Mouse (Mus musculus) heart, embryonic 16.5 days (tissue): ENCODE data around the gene Pced1b. TPM values are rescaled to one million over a fixed set of nuclear protein-coding genes. Genes with fewer than 3 reads are reported as not detected.

Experiments used
- ATAC-seq: fragments of 200-750 bp; cut with Nextera tagmentation; replicated peaks from 2 replicates; pipeline ENCODE4 v1.8.0; 2017; ENCODE audit warnings: moderate number of reproducible peaks; ENCODE audit not compliant: insufficient read depth, low FRiP score; ENCODE audit errors: extremely low read depth
- H3K27ac ChIP-seq: fragments of 300-500 bp; sonication (generic); 2 replicates; pipeline ENCODE4 v1.5.1; 2014; ENCODE audit warnings: mild to moderate bottlenecking, low read length, control low read depth, moderate library complexity
- H3K27me3 ChIP-seq: fragments of 300-500 bp; sonication (generic); 2 replicates; pipeline ENCODE4 v1.6.1; 2014; ENCODE audit warnings: low read length, mixed read lengths; ENCODE audit not compliant: control insufficient read depth, insufficient read depth
- H3K36me3 ChIP-seq: fragments of 300-500 bp; sonication (generic); 2 replicates; pipeline ENCODE4 v1.6.1; 2014; ENCODE audit not compliant: control insufficient read depth, insufficient read depth
- H3K4me1 ChIP-seq: fragments of 300-500 bp; sonication (generic); 2 replicates; pipeline ENCODE4 v1.6.1; 2014; ENCODE audit warnings: low read length, mixed read lengths; ENCODE audit not compliant: control insufficient read depth, insufficient read depth
- H3K4me2 ChIP-seq: fragments of 300-500 bp; sonication (generic); 2 replicates; pipeline ENCODE4 v1.6.1; 2014; ENCODE audit warnings: low read depth, mild to moderate bottlenecking, control low read depth, low read length
- H3K4me3 ChIP-seq: fragments of 300-500 bp; sonication (generic); 2 replicates; pipeline ENCODE4 v1.5.1; 2014; ENCODE audit warnings: mild to moderate bottlenecking, control low read depth, low read length
- H3K9ac ChIP-seq: fragments of 300-500 bp; sonication (generic); 2 replicates; pipeline ENCODE4 v1.6.1; 2014; ENCODE audit warnings: low read length, control low read depth
- H3K9me3 ChIP-seq: fragments of 300-500 bp; sonication (generic); replicated peaks from 2 replicates; pipeline ENCODE4 v1.6.1; 2016; ENCODE audit warnings: low read length; ENCODE audit not compliant: control insufficient read depth
- WGBS: fragments of 180-500 bp; shearing (Covaris S2); extraction: QIAGEN DNeasy Blood & Tissue Kit; methylation state at CpG from one replicate; pipeline ENCODE4 v1.1.7; 2014; 5-methylcytosine and 5-hydroxymethylcytosine counted together
- polyA plus RNA-seq: library from polyadenylated mRNA; unstranded; fragments of >200 nt; fragmentation: Nextera tagmentation; extraction: Ambion mirVana; gene quantifications from 2 replicates; pipeline ENCODE4 v1.2.1, GENCODE M21; 2015

Gene Pced1b
- polyA plus RNA-seq, 1 experiment from 2014 or later, result 2.7 TPM

- H3K4me1 ChIP-seq, result no peaks in the 10 kb centered on the region
- H3K9me3 ChIP-seq, result peaks cover 7% of the 10 kb centered on the region
- no peak overlapping the region for H3K4me3 ChIP-seq
- no peak overlapping the region for H3K27ac ChIP-seq
- H3K9ac ChIP-seq, result no peak overlapping the region
- no peaks in the 10 kb centered on the region for H3K36me3 ChIP-seq
- no peaks in the 10 kb centered on the region for H3K27me3 ChIP-seq
- WGBS, result 77% methylated on average over 8 of the region's 8 CpGs
- ATAC-seq, result no peak
- no peak overlapping the region for H3K4me2 ChIP-seq
These were observed 22.9 kb upstream of the Pced1b start for GRCm38 (mm10) chr15:97224003-97224402.

GRCm38 (mm10) chr15:97229494-97230077, 17.3 kb upstream of the Pced1b start:
- Histone ChIP-seq H3K27ac (no peak overlapping the region), H3K4me3 (no peak overlapping the region), H3K4me1 (no peaks in the 10 kb centered on the region), H3K9ac (no peak overlapping the region), H3K27me3 (no peaks in the 10 kb centered on the region), H3K9me3 (peaks cover 10% of the 10 kb centered on the region), H3K4me2 (no peak overlapping the region), H3K36me3 (no peaks in the 10 kb centered on the region)
- no peak for ATAC-seq
- 74% methylated on average over 11 of the region's 11 CpGs for WGBS

- no peaks in the 10 kb centered on the region for H3K27me3 ChIP-seq
- H3K4me1 ChIP-seq, result no peaks in the 10 kb centered on the region
- no peak overlapping the region for H3K4me3 ChIP-seq
- H3K27ac ChIP-seq, result no peak overlapping the region
- no peaks in the 10 kb centered on the region for H3K36me3 ChIP-seq
- peaks cover 10% of the 10 kb centered on the region for H3K9me3 ChIP-seq
- no peak overlapping the region for H3K4me2 ChIP-seq
- H3K9ac ChIP-seq, result no peak overlapping the region
- WGBS, result 84% methylated on average over 6 of the region's 6 CpGs
- no peak for ATAC-seq
These were observed 12.8 kb upstream of the Pced1b start for GRCm38 (mm10) chr15:97234076-97234475.

- H3K4me1 ChIP-seq, result no peaks in the 10 kb centered on the region
- H3K4me3 ChIP-seq, result no peak overlapping the region
- H3K9me3 ChIP-seq, result peaks cover 10% of the 10 kb centered on the region
- WGBS, result 29% methylated on average over 7 of the region's 7 CpGs
- no peak overlapping the region for H3K27ac ChIP-seq
- H3K27me3 ChIP-seq, result no peaks in the 10 kb centered on the region
- H3K9ac ChIP-seq, result no peak overlapping the region
- ATAC-seq, result no peak
- no peak overlapping the region for H3K4me2 ChIP-seq
- no peaks in the 10 kb centered on the region for H3K36me3 ChIP-seq
These were observed 11.7 kb upstream of the Pced1b start for GRCm38 (mm10) chr15:97235183-97235582.

GRCm38 (mm10) chr15:97236943-97237342, 10.0 kb upstream of the Pced1b start:
- H3K4me3 ChIP-seq, result no peak overlapping the region
- H3K9ac ChIP-seq, result no peak overlapping the region
- no peak overlapping the region for H3K27ac ChIP-seq
- no peak for ATAC-seq
- H3K4me1 ChIP-seq, result no peaks in the 10 kb centered on the region
- H3K36me3 ChIP-seq, result no peaks in the 10 kb centered on the region
- H3K9me3 ChIP-seq, result no peaks in the 10 kb centered on the region
- 41% methylated on average over 9 of the region's 9 CpGs for WGBS
- H3K27me3 ChIP-seq, result no peaks in the 10 kb centered on the region
- no peak overlapping the region for H3K4me2 ChIP-seq

- no peaks in the 10 kb centered on the region; the same call in 1 of the 2 replicates for H3K9me3 ChIP-seq
- no peak overlapping the region for H3K27ac ChIP-seq
- peaks cover 16% of the 10 kb centered on the region for H3K27me3 ChIP-seq
- no peak overlapping the region for H3K9ac ChIP-seq
- no peaks in the 10 kb centered on the region for H3K36me3 ChIP-seq
- no peak for ATAC-seq
- no peaks in the 10 kb centered on the region for H3K4me1 ChIP-seq
- 59% methylated on average over 18 of the region's 18 CpGs for WGBS
- peak overlapping the region; percentile 36; the same call in 1 of the 2 replicates for H3K4me2 ChIP-seq
- H3K4me3 ChIP-seq, result peak overlapping the region; percentile 2; the same call in 1 of the 2 replicates
These were observed 1.5 kb upstream of the Pced1b start for GRCm38 (mm10) chr15:97245392-97245791.

- Histone ChIP-seq H3K4me2 (peak overlapping the region; percentile 72), H3K4me3 (peak overlapping the region; percentile 66), H3K9ac (no peak overlapping the region), H3K27me3 (peaks cover 16% of the 10 kb centered on the region), H3K9me3 (no peaks in the 10 kb centered on the region; the same call in 1 of the 2 replicates), H3K36me3 (no peaks in the 10 kb centered on the region), H3K27ac (no peak overlapping the region), H3K4me1 (no peaks in the 10 kb centered on the region)
- no peak for ATAC-seq
- 23% methylated on average over 14 of the region's 14 CpGs for WGBS
These were observed 651 bp upstream of the Pced1b start for GRCm38 (mm10) chr15:97246256-97246655.

- ATAC-seq, result peak; percentile 32; the same call in 1 of the 2 replicates
- Histone ChIP-seq H3K4me3 (peak overlapping the region; percentile 66), H3K27me3 (peaks cover 16% of the 10 kb centered on the region)
These were observed 869 bp downstream of the Pced1b start for GRCm38 (mm10) chr15:97247791-97248161.

GRCm38 (mm10) chr15:97248296-97248695, 1.4 kb downstream of the Pced1b start:
- no peak for ATAC-seq
- Histone ChIP-seq H3K36me3 (no peaks in the 10 kb centered on the region), H3K4me3 (peak overlapping the region; percentile 66), H3K9me3 (no peaks in the 10 kb centered on the region; the same call in 1 of the 2 replicates), H3K4me2 (peak overlapping the region; percentile 72), H3K27me3 (peaks cover 16% of the 10 kb centered on the region), H3K27ac (peak overlapping the region; percentile 80), H3K4me1 (no peaks in the 10 kb centered on the region), H3K9ac (peak overlapping the region; percentile 88)
- 24% methylated on average over 8 of the region's 8 CpGs for WGBS

More at GRCm38 (mm10) chr15:97247791-97248161, 869 bp downstream of the Pced1b start:
- Histone ChIP-seq H3K9ac (peak overlapping the region; percentile 88), H3K27ac (peak overlapping the region; percentile 80), H3K9me3 (no peaks in the 10 kb centered on the region; the same call in 1 of the 2 replicates), H3K36me3 (no peaks in the 10 kb centered on the region), H3K4me1 (no peaks in the 10 kb centered on the region), H3K4me2 (peak overlapping the region; percentile 72)
- WGBS, result 1% methylated on average over 14 of the region's 14 CpGs
